Mouse (Mus musculus) heart, embryonic 10.5 days (tissue): Measurements from ENCODE around the gene Agpat4. TPM values are rescaled to one million over a fixed set of nuclear protein-coding genes. Genes with fewer than 3 reads are reported as not detected.

Source experiments
- DNase-seq: peaks from one replicate; pipeline ENCODE4 v3.0.0-alpha.2; 2017; ENCODE audit warnings: low spot score
- H3K27ac ChIP-seq: fragments of 300-500 bp; sonication (generic); 2 replicates; pipeline ENCODE4 v1.5.1; 2016; ENCODE audit warnings: mild to moderate bottlenecking
- H3K27me3 ChIP-seq: fragments of 300-500 bp; sonication (generic); 2 replicates; pipeline ENCODE4 v1.6.1; 2016; ENCODE audit warnings: mild to moderate bottlenecking; ENCODE audit not compliant: poor library complexity, insufficient read depth, severe bottlenecking
- H3K36me3 ChIP-seq: fragments of 300-500 bp; sonication (generic); 2 replicates; pipeline ENCODE4 v1.6.1; 2016; ENCODE audit warnings: mild to moderate bottlenecking, moderate library complexity
- H3K4me1 ChIP-seq: fragments of 300-500 bp; sonication (generic); 2 replicates; pipeline ENCODE4 v1.6.1; 2016; ENCODE audit warnings: mild to moderate bottlenecking
- H3K4me3 ChIP-seq: fragments of 300-500 bp; sonication (generic); 2 replicates; pipeline ENCODE4 v1.5.1; 2016; ENCODE audit warnings: mild to moderate bottlenecking, moderate library complexity
- H3K9me3 ChIP-seq: fragments of 300-500 bp; sonication (generic); 2 replicates; pipeline ENCODE4 v1.6.1; 2016; ENCODE audit warnings: mild to moderate bottlenecking, moderate library complexity
- WGBS: fragments of 180-500 bp; shearing (Covaris S2); methylation state at CpG from one replicate; pipeline ENCODE4 v1.1.7; 2016; 5-methylcytosine and 5-hydroxymethylcytosine counted together
- polyA plus RNA-seq: library from polyadenylated mRNA; unstranded; fragments of >200 nt; fragmentation: Nextera tagmentation; extraction: Ambion mirVana; gene quantifications from 2 replicates; pipeline ENCODE4 v1.2.1, GENCODE M21; 2016

Agpat4 gene
- polyA plus RNA-seq, 1 experiment from 2014 or later = 32.5 TPM

- 95% methylated on average over 8 of the region's 8 CpGs for WGBS
- peaks cover 30% of the 10 kb centered on the region for H3K4me1 ChIP-seq
- H3K9me3 ChIP-seq = no peaks in the 10 kb centered on the region
- H3K27ac ChIP-seq = no peak overlapping the region
- H3K27me3 ChIP-seq = no peaks in the 10 kb centered on the region
- no peak overlapping the region for H3K4me3 ChIP-seq
- no peak for DNase-seq
- peaks cover 46% of the 10 kb centered on the region for H3K36me3 ChIP-seq
Observed at GRCm38 (mm10) chr17:12262851-12263250, 144.3 kb downstream of the Agpat4 start.

GRCm38 (mm10) chr17:12263787-12264186 is 145.3 kb downstream of the Agpat4 start:
- Histone ChIP-seq H3K4me1 (peaks cover 34% of the 10 kb centered on the region), H3K27ac (no peak overlapping the region), H3K4me3 (no peak overlapping the region), H3K36me3 (peaks cover 39% of the 10 kb centered on the region), H3K27me3 (no peaks in the 10 kb centered on the region), H3K9me3 (no peaks in the 10 kb centered on the region)
- no peak for DNase-seq
- WGBS = 77% methylated on average over 13 of the region's 13 CpGs

- 78% methylated on average over 3 of the region's 3 CpGs for WGBS
- peaks cover 36% of the 10 kb centered on the region for H3K4me1 ChIP-seq
- no peak overlapping the region for H3K4me3 ChIP-seq
- H3K9me3 ChIP-seq = no peaks in the 10 kb centered on the region
- H3K36me3 ChIP-seq = peaks cover 35% of the 10 kb centered on the region
- H3K27me3 ChIP-seq = no peaks in the 10 kb centered on the region
- DNase-seq = no peak
- H3K27ac ChIP-seq = no peak overlapping the region
Observed at GRCm38 (mm10) chr17:12264293-12264692, 145.8 kb downstream of the Agpat4 start.

- Histone ChIP-seq H3K36me3 (peaks cover 31% of the 10 kb centered on the region), H3K4me1 (peaks cover 36% of the 10 kb centered on the region), H3K9me3 (no peaks in the 10 kb centered on the region), H3K27me3 (no peaks in the 10 kb centered on the region), H3K4me3 (no peak overlapping the region), H3K27ac (peak overlapping the region; percentile 49)
- 59% methylated on average over 21 of the region's 21 CpGs for WGBS
- DNase-seq = no peak
Observed at GRCm38 (mm10) chr17:12265969-12266925, 147.7 kb downstream of the Agpat4 start.

- Histone ChIP-seq H3K9me3 (no peaks in the 10 kb centered on the region), H3K27ac (no peak overlapping the region), H3K4me3 (no peak overlapping the region), H3K36me3 (peaks cover 33% of the 10 kb centered on the region), H3K27me3 (no peaks in the 10 kb centered on the region), H3K4me1 (peaks cover 36% of the 10 kb centered on the region)
- no peak for DNase-seq
- WGBS = 86% methylated on average over 4 of the region's 4 CpGs
Observed at GRCm38 (mm10) chr17:12268091-12268490, 149.6 kb downstream of the Agpat4 start.

- Histone ChIP-seq H3K27ac (no peak overlapping the region), H3K4me1 (peaks cover 36% of the 10 kb centered on the region), H3K9me3 (no peaks in the 10 kb centered on the region), H3K27me3 (no peaks in the 10 kb centered on the region), H3K4me3 (no peak overlapping the region), H3K36me3 (peaks cover 31% of the 10 kb centered on the region)
- 89% methylated on average over 10 of the region's 10 CpGs for WGBS
- no peak for DNase-seq
Observed at GRCm38 (mm10) chr17:12268538-12268937, 150.0 kb downstream of the Agpat4 start.

Other genes starting within 250 kb of the Agpat4 start
- 40.2 and 52.2 TPM in 2 replicates for gene Map3k4, start 200.1 kb downstream of the Agpat4 start, polyA plus RNA-seq